Mouse (Mus musculus) E14TG2a.4 (cell line): Measurements from ENCODE around the gene Cerk.
A peak's percentile ranks its signal among the peaks of the same experiment; 100 is the strongest.

Experiments
- H3K27me3 ChIP-seq: 2 replicates; pipeline ENCODE4 v1.6.1; 2014; ENCODE audit warnings: low read length, control low read depth; ENCODE audit not compliant: insufficient read depth
- H3K36me3 ChIP-seq: 2 replicates; pipeline ENCODE4 v1.6.1; 2014; ENCODE audit warnings: low read length, control low read depth; ENCODE audit not compliant: insufficient read depth
- H3K4me1 ChIP-seq: replicated peaks from 2 replicates; pipeline ENCODE4 v1.6.1; 2014; ENCODE audit warnings: low read depth, low read length, control low read depth
- H3K4me3 ChIP-seq: replicated peaks from 2 replicates; pipeline ENCODE4 v1.5.1; 2014; ENCODE audit warnings: mild to moderate bottlenecking, low read length
- H3K9me3 ChIP-seq: 2 replicates; pipeline ENCODE4 v1.6.1; 2014; ENCODE audit warnings: low read length, control low read depth
- CTCF ChIP-seq: conservative IDR thresholded peaks from 2 replicates; pipeline ENCODE4 v1.5.1; 2014; ENCODE audit warnings: low read length
- NANOG ChIP-seq: IDR thresholded peaks from 2 replicates; pipeline ENCODE4 v1.6.1; 2014; ENCODE audit warnings: borderline replicate concordance, low read length, mixed read lengths
- POU5F1 ChIP-seq: IDR thresholded peaks from 2 replicates; pipeline ENCODE4 v1.6.1; 2014; ENCODE audit warnings: low read length, borderline replicate concordance

Cerk gene

GRCm38 (mm10) chr15:86185689-86186569 is at the start of gene Cerk:
Gene Cerk (minus strand): TSS chr15:86186141.
- Histone ChIP-seq H3K4me3 (peak within 1 kb of the TSS; percentile 86), H3K9me3 (no peaks in the 10 kb centered on the region), H3K36me3 (no peaks in the 10 kb centered on the region), H3K27me3 (peaks cover 79% of the 10 kb centered on the region), H3K4me1 (peaks cover 58% of the 10 kb centered on the region)
- TF ChIP-seq CTCF (peak; percentile 44), NANOG (no peak)

GRCm38 (mm10) chr15:86234517-86235441 is 48.8 kb upstream of the Cerk start:
- no peaks in the 10 kb centered on the region for H3K27me3 ChIP-seq
- H3K4me1 ChIP-seq, result 0 out of 2 replicates have a peak, but pooled peaks cover 10% of the 10 kb centered on the region
- no peak for TF ChIP-seq NANOG
- TF ChIP-seq POU5F1, result no peak
- TF ChIP-seq CTCF, result no peak
- no peak overlapping the region for H3K4me3 ChIP-seq
- peaks cover 54% of the 10 kb centered on the region for H3K36me3 ChIP-seq
- peaks cover 12% of the 10 kb centered on the region for H3K9me3 ChIP-seq

DNA sequence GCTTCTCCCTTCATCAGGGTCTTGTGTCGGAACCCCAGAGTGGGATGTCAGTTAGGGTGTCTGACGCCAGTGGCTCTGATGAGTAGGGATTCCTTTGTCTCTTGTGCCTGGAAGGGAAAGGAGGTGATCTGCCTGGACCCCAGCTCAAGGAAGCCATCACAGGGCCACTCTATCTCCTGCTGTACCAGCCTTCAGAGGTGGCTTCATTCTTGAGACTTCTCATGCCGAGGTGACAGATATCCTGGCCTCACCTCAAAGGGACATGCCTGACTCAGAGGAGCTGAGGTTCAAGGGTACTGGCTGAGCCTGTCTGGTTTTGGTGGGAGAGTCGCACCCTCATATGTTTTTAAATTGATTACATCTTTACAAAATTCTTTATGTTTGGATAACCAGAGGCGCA is 48.1 kb upstream of the Cerk start:
- peaks cover 54% of the 10 kb centered on the region for H3K36me3 ChIP-seq
- 0 out of 2 replicates have a peak, but pooled peaks cover 10% of the 10 kb centered on the region for H3K4me1 ChIP-seq
- no peak overlapping the region for H3K4me3 ChIP-seq
- H3K9me3 ChIP-seq, result peaks cover 4% of the 10 kb centered on the region; the same call in 1 of the 2 replicates
- TF ChIP-seq POU5F1 (no peak), CTCF (no peak), NANOG (no peak)
- no peaks in the 10 kb centered on the region for H3K27me3 ChIP-seq

DNA sequence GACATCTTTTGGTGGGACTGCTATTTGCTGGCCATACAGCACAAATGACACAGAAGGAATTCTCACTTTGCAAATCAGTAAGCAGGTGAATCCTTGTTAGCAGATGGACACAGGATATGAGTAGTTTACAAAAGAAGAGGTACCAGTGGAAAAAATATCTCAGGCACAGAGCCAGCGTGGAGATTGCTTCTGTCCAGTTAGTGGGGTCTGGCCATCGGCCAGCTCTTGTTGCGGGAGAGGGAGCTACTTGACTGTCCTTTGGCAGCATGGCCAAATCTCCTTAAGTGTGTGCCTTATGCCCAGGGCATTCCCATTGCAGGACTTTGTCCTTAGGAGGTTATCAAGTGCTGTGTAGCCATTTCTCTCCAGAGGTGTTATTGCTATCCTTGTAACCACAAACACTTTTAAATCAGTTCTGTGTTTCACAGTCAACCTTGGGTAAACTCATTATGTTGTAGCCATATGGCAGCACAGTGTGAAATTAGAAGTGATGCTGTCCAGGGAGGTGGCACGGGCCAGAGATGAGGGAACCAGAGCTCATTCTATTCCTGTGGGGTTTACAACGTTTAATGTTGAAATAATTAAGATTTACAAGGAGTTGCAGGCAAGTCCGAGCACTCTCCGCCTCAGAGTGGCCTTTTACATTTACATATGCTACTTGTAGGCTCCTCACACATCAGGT is 46.0 kb upstream of the Cerk start:
- no peak overlapping the region for H3K4me3 ChIP-seq
- H3K4me1 ChIP-seq, result 0 out of 2 replicates have a peak, but pooled peaks cover 10% of the 10 kb centered on the region
- peaks cover 37% of the 10 kb centered on the region for H3K36me3 ChIP-seq
- no peaks in the 10 kb centered on the region for H3K27me3 ChIP-seq
- TF ChIP-seq POU5F1 (no peak), CTCF (no peak)
- H3K9me3 ChIP-seq, result no peaks in the 10 kb centered on the region; the same call in 1 of the 2 replicates

- Histone ChIP-seq H3K27me3 (no peaks in the 10 kb centered on the region), H3K4me3 (no peak overlapping the region), H3K4me1 (0 out of 2 replicates have a peak, but pooled peaks cover 10% of the 10 kb centered on the region), H3K36me3 (peaks cover 32% of the 10 kb centered on the region), H3K9me3 (no peaks in the 10 kb centered on the region; the same call in 1 of the 2 replicates)
- TF ChIP-seq CTCF (no peak), NANOG (no peak), POU5F1 (no peak)
These were observed 45.2 kb upstream of the Cerk start for GRCm38 (mm10) chr15:86231170-86231569.

DNA sequence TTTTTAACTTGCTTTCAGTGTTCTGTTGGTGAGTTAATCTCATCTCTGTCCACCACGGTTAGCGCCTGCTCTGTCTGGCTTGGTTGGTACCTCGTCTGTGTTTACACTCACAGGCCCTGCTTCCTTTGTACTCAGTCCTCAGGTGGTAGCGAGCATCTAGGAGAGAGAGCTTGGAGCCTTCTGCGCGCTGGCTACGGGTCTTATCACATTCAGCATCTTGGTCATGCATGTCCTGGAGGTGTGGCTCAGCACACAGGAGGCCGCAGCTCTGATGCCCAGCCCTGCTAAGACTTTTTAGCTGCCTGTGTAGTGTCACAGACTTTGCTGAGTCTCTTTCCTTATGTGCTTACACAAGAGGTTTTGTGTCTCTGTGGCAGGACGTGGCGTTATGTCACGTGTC is 43.7 kb upstream of the Cerk start:
- TF ChIP-seq CTCF, result no peak
- no peak for TF ChIP-seq NANOG
- no peak for TF ChIP-seq POU5F1
- H3K36me3 ChIP-seq, result peaks cover 16% of the 10 kb centered on the region; the same call in 1 of the 2 replicates
- H3K27me3 ChIP-seq, result no peaks in the 10 kb centered on the region
- 0 out of 2 replicates have a peak, but pooled peaks cover 8% of the 10 kb centered on the region for H3K4me1 ChIP-seq
- no peak overlapping the region for H3K4me3 ChIP-seq
- H3K9me3 ChIP-seq, result no peaks in the 10 kb centered on the region; the same call in 1 of the 2 replicates

- peaks cover 15% of the 10 kb centered on the region; the same call in 1 of the 2 replicates for H3K36me3 ChIP-seq
- H3K4me1 ChIP-seq, result 0 out of 2 replicates have a peak, but pooled peaks cover 5% of the 10 kb centered on the region
- H3K9me3 ChIP-seq, result peaks cover 3% of the 10 kb centered on the region
- H3K4me3 ChIP-seq, result no peak overlapping the region
- TF ChIP-seq CTCF (no peak), POU5F1 (no peak), NANOG (no peak)
- no peaks in the 10 kb centered on the region for H3K27me3 ChIP-seq
These were observed 43.1 kb upstream of the Cerk start for GRCm38 (mm10) chr15:86229088-86229487.
